Mouse (Mus musculus) C2C12 (cell line): ENCODE measurements at regions not wholly inside any gene's neighbourhood (a gene's known extent, or its start where the extent isn't known, plus 50 kb on each side); places are given as distances from the start of the nearest gene placed in this dataset.
A peak's percentile ranks its signal among the peaks of the same experiment; 100 is the strongest.

Experiments used
- H3K27me3 ChIP-seq: one replicate; pipeline ENCODE4 v1.6.1; 2011; ENCODE audit not compliant: control insufficient read depth, insufficient read depth, insufficient read length
- H3K36me3 ChIP-seq: one replicate; pipeline ENCODE4 v1.6.1; 2011; ENCODE audit not compliant: control insufficient read depth, insufficient read depth
- H3K4me3 ChIP-seq: one replicate; pipeline ENCODE4 v1.5.1; 2011; ENCODE audit warnings: mild to moderate bottlenecking, control low read depth; ENCODE audit not compliant: poor library complexity, insufficient read depth, severe bottlenecking
- H3K79me2 ChIP-seq: one replicate; pipeline ENCODE4 v1.6.1; 2011; ENCODE audit not compliant: control insufficient read depth, insufficient read depth
- H3K79me3 ChIP-seq: one replicate; pipeline ENCODE4 v1.6.1; 2011; ENCODE audit warnings: low read depth, control low read depth
- H3ac ChIP-seq: one replicate; pipeline ENCODE3; 2011; ENCODE audit warnings: low read depth; ENCODE audit not compliant: control insufficient read depth, insufficient read length
- CEBPB ChIP-seq: IDR thresholded peaks from one replicate; pipeline ENCODE4 v1.6.1; 2011; ENCODE audit warnings: low read depth, mild to moderate bottlenecking, control low read depth, moderate library complexity
- CTCF ChIP-seq: IDR thresholded peaks from one replicate; pipeline ENCODE4 v1.5.1; 2011; ENCODE audit not compliant: control insufficient read depth, insufficient read depth, insufficient read length
- FOSL1 ChIP-seq: IDR thresholded peaks from one replicate; pipeline ENCODE4 v1.8.0; 2011; ENCODE audit warnings: mild to moderate bottlenecking, low read length; ENCODE audit not compliant: poor library complexity, insufficient read depth, severe bottlenecking
- MAX ChIP-seq: IDR thresholded peaks from one replicate; pipeline ENCODE4 v1.6.1; 2011; ENCODE audit warnings: mild to moderate bottlenecking, control low read depth
- MYOD1 ChIP-seq: IDR thresholded peaks from one replicate; pipeline ENCODE4 v1.6.1; 2011; ENCODE audit warnings: low read depth; ENCODE audit not compliant: control insufficient read depth, insufficient read length
- MYOG ChIP-seq: IDR thresholded peaks from one replicate; pipeline ENCODE4 v1.6.1; 2011; ENCODE audit not compliant: control insufficient read depth, insufficient read length; ENCODE audit errors: extremely low read depth
- USF1 ChIP-seq: IDR thresholded peaks from one replicate; pipeline ENCODE4 v1.6.1; 2011; ENCODE audit warnings: low read depth, mild to moderate bottlenecking, control low read depth, moderate library complexity

DNA sequence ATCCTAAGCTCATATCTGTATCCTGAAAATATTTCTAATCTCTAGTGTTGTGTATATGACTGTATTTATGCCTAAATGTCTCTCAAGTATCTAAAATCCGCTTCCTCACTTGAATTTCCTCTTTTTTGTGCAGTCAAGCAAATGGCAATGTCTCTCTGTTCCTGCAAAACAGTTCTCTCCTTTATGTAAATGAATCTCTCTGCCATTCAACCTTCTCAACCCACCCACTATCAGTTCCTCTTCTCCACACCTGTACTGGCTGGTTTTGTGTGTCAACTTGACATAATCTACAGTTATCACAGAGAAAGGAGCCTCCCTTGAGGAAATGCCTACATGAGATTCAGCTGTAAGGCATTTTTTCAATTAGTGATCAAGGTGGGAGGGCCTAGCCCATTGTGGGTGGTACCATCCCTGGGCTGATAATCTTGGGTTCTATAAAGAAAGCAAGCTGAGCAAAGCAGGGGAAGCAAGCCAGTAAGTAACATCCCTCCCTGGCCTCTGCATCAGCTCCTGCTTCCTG lies 375.5 kb downstream of the Synb start:
- Histone ChIP-seq H3K4me3 (no peak overlapping the region), H3K79me2 (no peaks in the 10 kb centered on the region), H3K36me3 (no peaks in the 10 kb centered on the region), H3K27me3 (no peaks in the 10 kb centered on the region), H3K79me3 (no peaks in the 10 kb centered on the region), H3ac (no peak overlapping the region)
- no peak for TF ChIP-seq FOSL1
- no peak for TF ChIP-seq CEBPB
- TF ChIP-seq MYOD1, result no peak
- no peak for TF ChIP-seq CTCF
- no peak for TF ChIP-seq MYOG
- no peak for TF ChIP-seq USF1
- TF ChIP-seq MAX, result no peak

GRCm38 (mm10) chr14:68899921-68900320 lies 394.2 kb downstream of the Synb start:
- no peak overlapping the region for H3K4me3 ChIP-seq
- no peaks in the 10 kb centered on the region for H3K27me3 ChIP-seq
- H3K79me3 ChIP-seq, result no peaks in the 10 kb centered on the region
- TF ChIP-seq FOSL1, result no peak
- TF ChIP-seq USF1, result no peak
- TF ChIP-seq MYOD1, result no peak
- no peak for TF ChIP-seq MAX
- no peak for TF ChIP-seq CTCF
- no peak for TF ChIP-seq MYOG
- no peak for TF ChIP-seq CEBPB
- no peaks in the 10 kb centered on the region for H3K79me2 ChIP-seq
- H3ac ChIP-seq, result no peak overlapping the region
- no peaks in the 10 kb centered on the region for H3K36me3 ChIP-seq

GRCm38 (mm10) chr14:68877171-68877570 lies 416.9 kb downstream of the Synb start:
- no peaks in the 10 kb centered on the region for H3K79me2 ChIP-seq
- no peak overlapping the region for H3K4me3 ChIP-seq
- no peaks in the 10 kb centered on the region for H3K36me3 ChIP-seq
- no peaks in the 10 kb centered on the region for H3K79me3 ChIP-seq
- no peak overlapping the region for H3ac ChIP-seq
- TF ChIP-seq MYOG (no peak), FOSL1 (no peak), USF1 (no peak), MAX (no peak), MYOD1 (no peak), CEBPB (no peak), CTCF (no peak)
- H3K27me3 ChIP-seq, result no peaks in the 10 kb centered on the region

DNA sequence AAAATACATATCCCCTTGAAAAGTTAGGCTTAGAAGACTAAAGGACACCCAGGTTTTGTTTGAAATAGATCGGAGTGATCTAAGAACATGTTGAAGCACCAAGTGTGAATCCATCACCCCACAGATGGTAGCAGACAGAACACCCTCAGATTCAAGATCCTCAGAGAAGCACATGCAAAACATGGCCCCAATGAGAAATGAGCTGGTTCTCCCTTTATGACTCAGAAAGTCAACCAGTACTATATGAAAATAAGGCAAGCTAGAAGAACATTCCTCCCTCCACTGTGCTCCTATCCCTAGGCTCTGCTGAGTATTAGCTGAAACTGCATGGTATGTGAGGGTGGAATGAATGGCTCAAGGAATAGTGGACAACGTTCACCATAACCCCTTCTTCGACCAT lies 433.0 kb downstream of the Synb start:
- Histone ChIP-seq H3K79me2 (no peaks in the 10 kb centered on the region), H3K4me3 (no peak overlapping the region), H3K79me3 (no peaks in the 10 kb centered on the region), H3ac (no peak overlapping the region), H3K27me3 (no peaks in the 10 kb centered on the region), H3K36me3 (no peaks in the 10 kb centered on the region)
- TF ChIP-seq MAX, result no peak

DNA sequence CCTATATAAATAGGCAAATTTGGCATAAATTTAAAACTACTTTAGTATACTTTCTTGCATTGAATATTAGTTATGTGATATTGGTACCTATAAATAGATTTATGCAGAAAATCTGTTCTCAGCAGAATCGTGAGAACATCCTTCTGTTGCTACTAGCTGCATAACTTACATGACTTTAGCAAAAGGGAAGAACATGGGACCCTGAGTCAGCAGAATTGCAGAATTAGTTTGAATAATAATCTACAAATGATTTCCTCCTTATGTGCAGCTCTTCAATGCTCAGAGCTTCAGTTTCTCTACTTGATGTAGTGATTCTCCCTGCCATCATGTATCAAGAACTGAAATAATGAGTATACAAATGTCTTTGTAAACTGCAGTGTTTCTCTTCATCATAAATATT lies 436.2 kb downstream of the Synb start:
- no peaks in the 10 kb centered on the region for H3K79me3 ChIP-seq
- no peak overlapping the region for H3K4me3 ChIP-seq
- no peaks in the 10 kb centered on the region for H3K27me3 ChIP-seq
- no peaks in the 10 kb centered on the region for H3K79me2 ChIP-seq
- no peaks in the 10 kb centered on the region for H3K36me3 ChIP-seq
- no peak overlapping the region for H3ac ChIP-seq
- TF ChIP-seq MYOD1, result no peak

DNA sequence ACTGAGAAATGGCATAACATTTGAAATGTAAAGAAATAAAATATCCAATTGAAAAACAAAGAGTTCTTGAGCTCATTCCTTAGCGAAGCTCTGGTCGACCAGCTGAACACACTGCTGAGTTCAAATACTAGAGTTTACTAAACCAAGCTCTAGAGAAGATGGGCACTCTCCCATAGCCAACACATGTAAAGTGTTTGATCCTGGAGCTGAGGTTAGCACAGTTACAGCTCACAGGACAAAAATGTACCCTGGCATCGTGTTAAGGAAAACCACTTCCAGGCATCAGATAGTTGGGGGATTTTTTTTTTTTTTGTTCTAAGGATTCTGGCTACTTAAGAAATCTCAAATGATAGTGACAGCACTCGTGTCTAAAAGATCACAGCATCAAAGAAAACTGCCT lies 445.6 kb downstream of the Synb start:
- Histone ChIP-seq H3ac (no peak overlapping the region), H3K4me3 (no peak overlapping the region), H3K79me2 (no peaks in the 10 kb centered on the region), H3K27me3 (no peaks in the 10 kb centered on the region), H3K36me3 (no peaks in the 10 kb centered on the region), H3K79me3 (no peaks in the 10 kb centered on the region)
- TF ChIP-seq MYOD1, result no peak
- no peak for TF ChIP-seq USF1
- no peak for TF ChIP-seq MYOG
- no peak for TF ChIP-seq CTCF
- TF ChIP-seq CEBPB, result no peak
- TF ChIP-seq FOSL1, result no peak
- no peak for TF ChIP-seq MAX

DNA sequence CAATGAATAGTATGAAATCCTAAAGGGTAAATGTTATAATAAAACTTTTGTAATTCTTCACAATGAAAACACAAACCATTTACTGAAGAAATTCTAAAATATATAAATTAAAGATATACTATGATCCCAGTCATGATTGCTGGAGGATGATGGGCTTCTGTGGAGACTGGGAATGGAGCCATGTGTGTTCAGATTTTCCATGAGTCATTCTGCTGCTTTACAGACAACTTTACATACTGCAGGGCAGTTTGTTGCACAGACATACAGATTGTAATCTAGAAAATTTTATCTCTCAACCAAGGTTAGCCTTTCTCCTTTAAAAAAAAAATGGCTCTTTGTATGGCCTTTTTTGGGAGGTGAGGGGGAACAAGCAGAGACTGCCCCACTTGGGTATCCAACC lies 446.5 kb downstream of the Synb start:
- Histone ChIP-seq H3ac (no peak overlapping the region), H3K36me3 (no peaks in the 10 kb centered on the region), H3K79me2 (no peaks in the 10 kb centered on the region), H3K27me3 (no peaks in the 10 kb centered on the region), H3K4me3 (no peak overlapping the region), H3K79me3 (no peaks in the 10 kb centered on the region)
- peak; percentile 56 for TF ChIP-seq FOSL1
- no peak for TF ChIP-seq MYOD1
